Mouse (Mus musculus) liver, embryonic 13.5 days (tissue): ENCODE data around the gene Nmnat2. TPM values are rescaled to one million over a fixed set of nuclear protein-coding genes. Genes with fewer than 3 reads are reported as not detected.

ENCODE experiments used
- ATAC-seq: fragments of 200-750 bp; cut with Nextera tagmentation; 2 replicates; pipeline ENCODE4 v1.8.0; 2017; ENCODE audit warnings: low read depth, mild to moderate bottlenecking, moderate number of reproducible peaks, moderate library complexity
- DNase-seq: peaks from one replicate; pipeline ENCODE4 v3.0.0; 2022
- H3K27ac ChIP-seq: fragments of 300-500 bp; sonication (generic); 2 replicates; pipeline ENCODE4 v1.5.1; 2015; ENCODE audit warnings: moderate library complexity, mild to moderate bottlenecking, inconsistent platforms
- H3K27me3 ChIP-seq: fragments of 300-500 bp; sonication (generic); 2 replicates; pipeline ENCODE4 v1.6.1; 2015; ENCODE audit warnings: mild to moderate bottlenecking, inconsistent platforms
- H3K36me3 ChIP-seq: fragments of 300-500 bp; sonication (generic); 2 replicates; pipeline ENCODE4 v1.6.1; 2015; ENCODE audit warnings: mild to moderate bottlenecking, inconsistent platforms
- H3K4me1 ChIP-seq: fragments of 300-500 bp; sonication (generic); replicated peaks from 2 replicates; pipeline ENCODE4 v1.6.1; 2015; ENCODE audit warnings: inconsistent platforms
- H3K4me2 ChIP-seq: fragments of 300-500 bp; sonication (generic); 2 replicates; pipeline ENCODE4 v1.6.1; 2015; ENCODE audit warnings: inconsistent platforms, mild to moderate bottlenecking, moderate library complexity
- H3K4me3 ChIP-seq: fragments of 300-500 bp; sonication (generic); replicated peaks from 2 replicates; pipeline ENCODE4 v1.5.1; 2015; ENCODE audit warnings: mild to moderate bottlenecking, inconsistent platforms
- H3K9ac ChIP-seq: fragments of 300-500 bp; sonication (generic); 2 replicates; pipeline ENCODE4 v1.6.1; 2015; ENCODE audit warnings: mild to moderate bottlenecking, inconsistent platforms
- H3K9me3 ChIP-seq: fragments of 300-500 bp; sonication (generic); replicated peaks from 2 replicates; pipeline ENCODE4 v1.6.1; 2016; ENCODE audit warnings: inconsistent platforms
- WGBS: fragments of 180-500 bp; shearing (Covaris S2); methylation state at CpG from one replicate; pipeline ENCODE4 v1.1.7; 2015; ENCODE audit not compliant: insufficient replicate concordance; 5-methylcytosine and 5-hydroxymethylcytosine counted together
- polyA plus RNA-seq: library from polyadenylated mRNA; unstranded; fragments of >200 nt; fragmentation: Nextera tagmentation; extraction: Ambion mirVana; gene quantifications from 2 replicates; pipeline ENCODE4 v1.2.1, GENCODE M21; 2015

The Nmnat2 gene
- polyA plus RNA-seq, 1 experiment from 2014 or later: 0.09 TPM

DNA sequence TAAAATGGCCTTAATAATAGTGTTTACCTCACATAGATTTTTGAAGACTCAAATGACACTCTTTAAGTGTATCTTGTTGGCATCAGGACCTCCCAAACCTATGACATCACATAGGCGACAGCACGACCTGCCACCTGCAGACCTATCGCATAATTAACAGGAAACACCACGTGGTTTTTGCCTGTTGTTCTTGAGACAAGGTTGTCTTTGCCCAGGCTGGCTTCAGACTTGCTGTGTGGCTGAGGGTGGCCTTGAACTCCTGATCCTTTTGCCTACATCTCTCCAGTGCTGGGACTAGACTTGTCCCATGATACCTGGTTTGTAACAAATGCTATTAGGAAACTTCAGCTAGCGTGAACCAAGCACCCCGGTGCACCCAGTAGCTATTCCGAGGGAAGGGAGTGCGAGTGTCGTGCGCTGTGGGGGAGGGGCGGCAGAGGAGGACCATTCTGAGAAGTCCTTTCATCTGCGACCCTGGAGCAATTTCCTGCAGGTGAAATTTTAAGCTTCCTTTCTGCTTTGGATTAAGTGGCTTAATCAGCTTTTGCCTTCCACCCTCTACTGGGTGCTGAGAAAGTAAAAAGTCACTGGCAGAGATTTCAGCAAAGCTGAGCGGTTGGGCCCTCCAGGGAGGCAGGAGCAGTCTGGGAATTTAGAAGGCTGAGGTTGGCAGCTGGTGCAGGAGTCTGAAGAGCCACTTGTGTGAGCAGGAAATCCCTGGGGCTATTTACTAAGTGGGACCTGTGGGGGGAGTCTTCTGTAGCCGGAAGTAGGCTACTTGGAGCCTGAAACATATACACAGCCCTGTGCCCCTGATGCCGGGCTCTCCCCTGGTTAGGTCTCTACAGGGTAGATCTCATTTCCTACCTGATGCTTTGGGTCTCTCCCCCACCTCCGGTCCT, 141.3 kb downstream of the Nmnat2 start:
- Histone ChIP-seq H3K27ac (no peak overlapping the region), H3K9me3 (no peaks in the 10 kb centered on the region), H3K4me3 (no peak overlapping the region), H3K36me3 (no peaks in the 10 kb centered on the region), H3K27me3 (peaks cover 15% of the 10 kb centered on the region), H3K4me1 (0 out of 2 replicates have a peak, but pooled peaks cover 3% of the 10 kb centered on the region), H3K9ac (no peak overlapping the region), H3K4me2 (no peak overlapping the region)
- 17% methylated on average over 16 of the region's 16 CpGs for WGBS
- no peak for ATAC-seq
- DNase-seq: no peak

DNA sequence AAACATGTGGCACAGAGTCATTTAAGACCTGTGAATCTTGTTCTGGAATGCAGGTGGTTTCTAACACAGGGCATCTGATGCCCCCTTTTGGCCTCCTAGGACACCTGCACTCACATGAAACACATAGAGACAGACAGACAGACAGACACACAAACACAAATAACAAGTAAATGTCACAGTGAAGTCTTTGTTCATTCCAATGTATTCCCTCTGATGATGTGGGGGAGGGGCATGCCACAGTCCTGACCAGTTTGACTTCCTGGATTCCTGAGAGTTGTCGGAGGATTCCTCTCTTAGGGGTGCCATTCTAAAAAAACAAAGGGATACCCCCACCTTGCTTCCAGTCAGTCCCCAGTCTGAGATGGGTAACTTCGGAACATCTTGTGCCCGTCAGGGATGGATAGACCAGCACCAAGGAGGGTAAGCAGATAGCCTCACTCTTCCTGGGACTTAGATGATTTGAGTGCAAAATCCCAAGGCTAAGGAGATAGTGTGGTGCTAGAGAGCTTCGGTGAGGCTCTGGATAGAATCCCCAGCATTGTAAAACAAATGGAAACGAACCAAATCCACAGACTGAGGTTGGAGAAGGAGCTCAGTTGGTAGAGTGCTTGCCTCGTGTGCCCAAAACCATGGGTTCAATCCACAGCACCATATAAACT, 142.4 kb downstream of the Nmnat2 start:
- peaks cover 15% of the 10 kb centered on the region for H3K27me3 ChIP-seq
- H3K9me3 ChIP-seq: no peaks in the 10 kb centered on the region
- no peaks in the 10 kb centered on the region for H3K36me3 ChIP-seq
- H3K4me3 ChIP-seq: no peak overlapping the region
- DNase-seq (no peak), ATAC-seq (no peak)
- WGBS: 55% methylated on average over 6 of the region's 6 CpGs
- no peak overlapping the region for H3K9ac ChIP-seq
- 0 out of 2 replicates have a peak, but pooled peaks cover 3% of the 10 kb centered on the region for H3K4me1 ChIP-seq
- H3K4me2 ChIP-seq: no peak overlapping the region
- no peak overlapping the region for H3K27ac ChIP-seq

GRCm38 (mm10) chr1:153098586-153098985, 143.8 kb downstream of the Nmnat2 start:
- no peak overlapping the region for H3K4me3 ChIP-seq
- H3K27ac ChIP-seq: no peak overlapping the region
- no peaks in the 10 kb centered on the region for H3K9me3 ChIP-seq
- H3K27me3 ChIP-seq: peaks cover 12% of the 10 kb centered on the region
- no peaks in the 10 kb centered on the region for H3K36me3 ChIP-seq
- ATAC-seq: no peak
- 73% methylated on average over 11 of the region's 11 CpGs for WGBS
- H3K9ac ChIP-seq: no peak overlapping the region
- H3K4me1 ChIP-seq: 0 out of 2 replicates have a peak, but pooled peaks cover 1% of the 10 kb centered on the region
- no peak overlapping the region for H3K4me2 ChIP-seq
- no peak for DNase-seq

- no peak for DNase-seq
- 30% methylated on average over 9 of the region's 9 CpGs for WGBS
- no peak overlapping the region for H3K27ac ChIP-seq
Observed at GRCm38 (mm10) chr1:153100912-153101311, 146.1 kb downstream of the Nmnat2 start.

DNA sequence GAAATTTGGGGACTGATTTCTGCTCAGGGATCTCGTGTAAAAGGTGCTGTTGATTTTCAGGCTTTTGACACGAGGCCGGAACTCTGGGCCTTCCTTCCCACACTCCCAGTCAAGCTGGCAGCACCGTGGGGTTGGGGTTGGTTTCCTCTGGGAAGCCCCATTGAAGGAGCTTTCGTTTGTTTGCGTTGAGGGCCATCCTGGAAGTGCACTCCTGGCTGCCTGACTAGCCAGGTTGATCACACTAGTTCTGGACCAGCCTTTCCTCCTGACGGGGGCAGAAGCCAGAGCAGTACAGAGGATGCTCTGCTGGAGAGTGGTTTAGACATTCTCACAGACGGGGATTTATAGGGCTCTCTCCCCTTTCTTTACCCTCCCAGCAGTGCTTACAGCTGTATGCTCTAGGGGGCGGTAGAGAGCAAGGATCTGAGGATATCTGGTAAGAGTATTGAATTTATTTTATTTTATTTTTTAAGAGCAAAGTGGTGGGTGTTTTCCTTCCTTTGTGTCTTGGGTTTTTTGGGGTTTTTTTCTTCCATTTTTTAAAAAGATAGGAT, 146.6 kb downstream of the Nmnat2 start:
- Histone ChIP-seq H3K27ac (no peak overlapping the region), H3K4me2 (no peak overlapping the region), H3K4me3 (no peak overlapping the region), H3K9me3 (no peaks in the 10 kb centered on the region), H3K36me3 (no peaks in the 10 kb centered on the region), H3K4me1 (peaks cover 16% of the 10 kb centered on the region), H3K27me3 (no peaks in the 10 kb centered on the region), H3K9ac (no peak overlapping the region)
- ATAC-seq (no peak), DNase-seq (peak; percentile 24)
- 22% methylated on average over 9 of the region's 9 CpGs for WGBS

More at GRCm38 (mm10) chr1:153100912-153101311, 146.1 kb downstream of the Nmnat2 start:
- no peak for ATAC-seq
- H3K9me3 ChIP-seq: no peaks in the 10 kb centered on the region
- H3K9ac ChIP-seq: no peak overlapping the region
- H3K27me3 ChIP-seq: 0 out of 2 replicates have a peak, but pooled peaks cover 2% of the 10 kb centered on the region
- no peak overlapping the region for H3K4me2 ChIP-seq
- no peaks in the 10 kb centered on the region for H3K36me3 ChIP-seq
- peaks cover 16% of the 10 kb centered on the region for H3K4me1 ChIP-seq
- H3K4me3 ChIP-seq: no peak overlapping the region

GRCm38 (mm10) chr1:153102296-153103185, 147.7 kb downstream of the Nmnat2 start:
- ATAC-seq (no peak), DNase-seq (no peak)
- H3K4me3 ChIP-seq: no peak overlapping the region
- H3K27ac ChIP-seq: no peak overlapping the region
- no peaks in the 10 kb centered on the region for H3K27me3 ChIP-seq
- H3K4me2 ChIP-seq: no peak overlapping the region
- no peak overlapping the region for H3K9ac ChIP-seq
- H3K4me1 ChIP-seq: peaks cover 16% of the 10 kb centered on the region
- H3K36me3 ChIP-seq: no peaks in the 10 kb centered on the region
- 80% methylated on average over 17 of the region's 17 CpGs for WGBS
- no peaks in the 10 kb centered on the region for H3K9me3 ChIP-seq

- Histone ChIP-seq H3K4me3 (no peak overlapping the region), H3K9ac (no peak overlapping the region), H3K4me1 (peaks cover 16% of the 10 kb centered on the region), H3K27ac (no peak overlapping the region), H3K36me3 (no peaks in the 10 kb centered on the region), H3K27me3 (no peaks in the 10 kb centered on the region), H3K4me2 (no peak overlapping the region), H3K9me3 (no peaks in the 10 kb centered on the region)
- ATAC-seq (no peak), DNase-seq (no peak)
- WGBS: 88% methylated on average over 8 of the region's 8 CpGs
Observed at GRCm38 (mm10) chr1:153103186-153103554, 148.4 kb downstream of the Nmnat2 start.

DNA sequence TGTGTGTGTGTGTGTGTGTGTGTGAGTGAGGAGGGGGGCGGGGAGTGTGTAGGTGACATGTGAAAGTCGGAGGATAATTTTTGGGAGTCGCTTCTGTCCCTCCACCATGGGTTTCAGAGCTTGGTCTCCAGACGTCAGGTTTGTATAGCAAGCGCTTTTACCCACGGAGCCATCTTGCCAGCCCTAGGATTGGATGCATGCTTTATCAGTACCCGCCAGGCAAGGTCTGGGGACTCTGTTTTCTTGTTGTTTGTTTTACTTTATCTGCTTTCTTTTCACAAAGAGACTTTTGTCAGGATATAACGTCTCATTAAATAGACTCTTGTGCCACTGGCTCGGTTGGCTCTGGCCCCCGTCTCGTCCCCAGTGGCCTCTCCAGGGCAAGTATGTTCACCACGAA, 150.0 kb downstream of the Nmnat2 start:
- DNase-seq: peak; percentile 18
- no peaks in the 10 kb centered on the region for H3K36me3 ChIP-seq
- no peak overlapping the region for H3K27ac ChIP-seq
- H3K27me3 ChIP-seq: no peaks in the 10 kb centered on the region
- no peak overlapping the region for H3K9ac ChIP-seq
- H3K4me2 ChIP-seq: no peak overlapping the region
- 36% methylated on average over 11 of the region's 12 CpGs for WGBS
- peak; percentile 65 for ATAC-seq
- no peaks in the 10 kb centered on the region for H3K9me3 ChIP-seq
- no peak overlapping the region for H3K4me3 ChIP-seq
- peaks cover 21% of the 10 kb centered on the region for H3K4me1 ChIP-seq

GRCm38 (mm10) chr1:153107866-153108265, 153.1 kb downstream of the Nmnat2 start:
- DNase-seq (no peak), ATAC-seq (no peak)
- no peaks in the 10 kb centered on the region for H3K27me3 ChIP-seq
- H3K4me2 ChIP-seq: no peak overlapping the region
- 68% methylated on average over 7 of the region's 7 CpGs for WGBS
- H3K9ac ChIP-seq: no peak overlapping the region
- no peaks in the 10 kb centered on the region for H3K36me3 ChIP-seq
- H3K27ac ChIP-seq: no peak overlapping the region
- H3K4me3 ChIP-seq: no peak overlapping the region
- no peaks in the 10 kb centered on the region for H3K9me3 ChIP-seq
- H3K4me1 ChIP-seq: peaks cover 21% of the 10 kb centered on the region

- no peak for ATAC-seq
- H3K9me3 ChIP-seq: no peaks in the 10 kb centered on the region
- WGBS: 50% methylated on average over 5 of the region's 5 CpGs
- H3K4me1 ChIP-seq: peaks cover 20% of the 10 kb centered on the region
- no peak overlapping the region for H3K27ac ChIP-seq
- H3K9ac ChIP-seq: no peak overlapping the region
- no peak overlapping the region for H3K4me3 ChIP-seq
- no peak for DNase-seq
- no peaks in the 10 kb centered on the region for H3K27me3 ChIP-seq
- no peak overlapping the region for H3K4me2 ChIP-seq
- H3K36me3 ChIP-seq: no peaks in the 10 kb centered on the region
Observed at GRCm38 (mm10) chr1:153109346-153109745, 154.6 kb downstream of the Nmnat2 start.

GRCm38 (mm10) chr1:153109836-153110235, 155.0 kb downstream of the Nmnat2 start:
- H3K9ac ChIP-seq: no peak overlapping the region
- no peaks in the 10 kb centered on the region for H3K9me3 ChIP-seq
- no peak for ATAC-seq
- H3K27ac ChIP-seq: no peak overlapping the region
- peaks cover 15% of the 10 kb centered on the region for H3K4me1 ChIP-seq
- H3K4me2 ChIP-seq: no peak overlapping the region
- no peak overlapping the region for H3K4me3 ChIP-seq
- no peak for DNase-seq
- H3K27me3 ChIP-seq: no peaks in the 10 kb centered on the region
- H3K36me3 ChIP-seq: no peaks in the 10 kb centered on the region
- WGBS: 47% methylated on average over 3 of the region's 3 CpGs
